Mouse (Mus musculus) C2C12 (cell line): ENCODE data around the gene Nfkbie.

Source experiments
- CTCF ChIP-seq: IDR thresholded peaks from one replicate; pipeline ENCODE4 v1.5.1; 2011; ENCODE audit not compliant: control insufficient read depth, insufficient read depth, insufficient read length
- MAX ChIP-seq: IDR thresholded peaks from one replicate; pipeline ENCODE4 v1.6.1; 2011; ENCODE audit warnings: mild to moderate bottlenecking, control low read depth
- USF1 ChIP-seq: IDR thresholded peaks from one replicate; pipeline ENCODE4 v1.6.1; 2011; ENCODE audit warnings: low read depth, mild to moderate bottlenecking, control low read depth, moderate library complexity

- TF ChIP-seq CTCF = no peak
- no peak for TF ChIP-seq USF1
- TF ChIP-seq MAX = no peak
Measured at GRCm38 (mm10) chr17:45536264-45536663, 19.2 kb upstream of the Nfkbie start.
